Mouse (Mus musculus): ENCODE measurements around the gene Spata48.

The Spata48 gene

GRCm38 (mm10) chr11:11536295-11536694 lies 74.4 kb downstream of the Spata48 start:
- no peak for DNase-seq (ENCODE audit: low spot score)

DNA sequence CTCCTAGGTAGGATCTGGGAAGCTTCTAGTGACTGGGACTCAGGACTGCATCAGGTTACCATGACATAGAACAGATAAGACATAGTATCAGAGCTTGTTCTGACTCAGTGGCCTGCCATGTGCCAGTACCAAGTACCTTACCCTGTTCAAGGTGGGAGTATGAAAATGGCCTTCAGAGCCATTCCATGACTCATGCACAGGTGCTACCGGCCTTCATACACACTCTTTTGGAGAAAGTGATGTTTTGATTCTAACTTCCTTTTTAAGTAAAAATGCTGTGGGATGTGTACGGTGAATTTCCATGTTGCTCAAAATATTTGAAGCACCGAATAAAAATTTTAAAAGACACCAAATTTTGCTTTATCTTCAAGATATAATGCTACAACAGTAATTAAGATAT lies 84.1 kb downstream of the Spata48 start:
- no peak for DNase-seq (ENCODE audit: low spot score)

DNA sequence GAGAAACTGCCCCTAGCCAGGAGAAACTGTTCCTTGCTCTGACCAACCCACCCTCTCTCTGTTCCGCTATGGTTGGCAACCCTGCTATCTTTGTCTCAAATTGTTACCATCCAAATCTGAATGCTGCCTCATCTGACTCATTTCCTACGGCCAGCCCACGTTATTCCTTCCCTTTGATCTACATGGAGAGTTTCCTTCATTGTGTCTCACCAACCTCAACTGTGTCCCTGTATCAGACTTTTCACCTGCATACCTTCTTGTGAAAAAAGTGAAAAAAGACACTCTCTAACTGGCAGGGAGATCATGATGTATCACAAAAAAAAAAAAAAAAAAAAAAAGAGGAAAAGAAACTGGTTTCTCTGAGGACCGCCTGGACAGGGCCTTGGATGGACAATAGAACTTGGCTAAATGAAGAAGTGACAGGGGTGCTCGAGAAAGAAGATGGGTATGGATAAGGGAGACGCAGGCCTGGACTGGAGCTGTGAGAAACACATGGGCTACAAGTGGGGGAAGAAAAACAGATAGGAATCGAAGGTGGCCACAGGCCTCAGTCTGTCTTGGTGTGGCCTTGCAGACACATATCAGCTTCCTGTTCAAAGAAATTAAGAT lies 85.1 kb downstream of the Spata48 start:
- no peak for DNase-seq (ENCODE audit: low spot score)

- no peak for DNase-seq (ENCODE audit: low spot score)
Observed at GRCm38 (mm10) chr11:11547597-11548240, 85.8 kb downstream of the Spata48 start.

- DNase-seq (ENCODE audit: low spot score): no peak
Observed at GRCm38 (mm10) chr11:11555563-11555962, 93.7 kb downstream of the Spata48 start.

- DNase-seq (ENCODE audit: low spot score): no peak
Observed at GRCm38 (mm10) chr11:11556186-11556585, 94.3 kb downstream of the Spata48 start.

DNA sequence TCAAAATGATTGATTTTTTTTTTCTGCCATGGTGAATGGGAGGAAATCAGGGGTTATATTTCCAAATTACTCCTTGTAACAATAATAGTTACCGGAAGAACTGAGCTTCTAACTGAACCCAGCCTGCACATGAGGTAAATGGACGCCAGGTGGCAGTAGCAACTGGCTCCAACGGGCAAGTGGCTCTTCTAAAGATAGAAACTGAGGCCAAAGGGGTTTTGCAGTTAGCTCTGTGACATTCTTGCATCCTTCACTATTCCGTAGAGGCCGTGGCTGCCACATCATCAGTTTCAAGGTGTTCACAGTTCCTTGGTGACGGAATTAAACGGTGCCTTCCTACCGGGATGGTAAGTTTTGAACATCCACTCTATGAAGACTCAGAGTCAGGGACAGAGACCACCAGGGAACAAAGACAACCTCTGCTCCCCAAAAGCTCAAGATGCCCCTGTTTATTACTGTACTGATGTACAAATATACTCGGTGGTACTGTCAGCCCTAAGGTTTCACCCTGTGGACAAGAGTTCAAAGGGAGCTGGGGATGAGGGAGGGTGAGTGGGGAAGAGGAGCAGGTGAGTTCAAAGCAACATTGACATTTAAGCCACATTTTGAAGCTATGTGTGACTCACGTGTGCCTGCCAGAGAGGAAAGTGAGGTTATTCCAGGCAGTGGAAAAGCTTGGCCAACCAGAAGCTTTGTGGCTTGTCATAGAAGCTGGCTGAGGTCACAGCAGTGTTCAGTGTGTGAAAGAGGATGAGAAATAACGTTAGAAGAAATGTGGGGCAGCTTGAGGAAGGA lies 95.5 kb downstream of the Spata48 start:
- DNase-seq (ENCODE audit: low spot score): peak; percentile 38

DNA sequence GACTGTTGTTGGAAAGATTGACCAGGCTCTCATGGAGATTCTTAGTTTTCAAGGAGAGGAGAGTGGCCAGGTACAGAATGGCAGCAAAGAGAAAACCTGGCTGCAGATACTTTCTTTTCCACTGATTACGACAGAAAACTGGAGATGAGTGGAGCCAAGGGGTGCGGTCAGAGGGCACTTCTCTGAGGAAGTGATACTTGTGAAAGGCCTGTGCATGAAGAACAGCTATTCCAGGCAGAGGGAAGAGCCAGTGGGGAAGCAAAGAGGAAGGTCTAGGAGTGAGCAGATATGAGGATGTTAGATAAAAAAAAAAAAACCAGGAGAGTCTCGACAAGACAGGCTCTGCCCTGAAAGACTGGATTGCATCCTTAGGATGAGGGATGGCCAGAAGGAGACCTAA lies 96.8 kb downstream of the Spata48 start:
- no peak for DNase-seq (ENCODE audit: low spot score)

DNA sequence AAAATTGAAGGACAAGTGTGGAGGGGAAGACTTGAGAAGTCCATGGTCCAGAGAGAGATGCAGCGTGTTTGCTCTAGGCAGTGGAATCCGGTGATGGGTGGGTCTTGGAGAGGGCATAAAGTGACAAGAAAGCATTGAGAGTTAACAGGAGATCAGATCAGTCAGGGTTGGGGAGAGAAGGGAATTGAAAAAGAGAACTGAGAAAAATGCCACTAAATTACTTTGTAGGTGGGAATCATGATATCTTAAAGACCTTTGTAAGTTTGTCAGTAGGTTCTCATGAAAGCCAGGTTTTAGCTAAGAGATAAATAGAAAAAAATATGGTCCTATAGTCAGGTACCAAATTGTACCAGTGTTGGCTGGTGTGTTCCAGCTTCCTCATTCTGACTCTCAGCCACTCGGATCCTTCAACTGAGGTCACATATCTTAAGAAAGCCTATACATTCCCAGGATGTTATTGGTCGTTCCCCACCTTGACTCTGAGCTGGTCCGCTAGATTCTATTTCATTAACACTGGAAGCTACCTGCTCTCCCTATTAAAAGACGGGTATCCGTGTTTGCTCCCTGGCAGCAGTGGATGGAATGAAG lies 97.3 kb downstream of the Spata48 start:
- DNase-seq (ENCODE audit: low spot score): no peak

GRCm38 (mm10) chr11:11561118-11561517 lies 99.2 kb downstream of the Spata48 start:
- DNase-seq (ENCODE audit: low spot score): no peak

DNA sequence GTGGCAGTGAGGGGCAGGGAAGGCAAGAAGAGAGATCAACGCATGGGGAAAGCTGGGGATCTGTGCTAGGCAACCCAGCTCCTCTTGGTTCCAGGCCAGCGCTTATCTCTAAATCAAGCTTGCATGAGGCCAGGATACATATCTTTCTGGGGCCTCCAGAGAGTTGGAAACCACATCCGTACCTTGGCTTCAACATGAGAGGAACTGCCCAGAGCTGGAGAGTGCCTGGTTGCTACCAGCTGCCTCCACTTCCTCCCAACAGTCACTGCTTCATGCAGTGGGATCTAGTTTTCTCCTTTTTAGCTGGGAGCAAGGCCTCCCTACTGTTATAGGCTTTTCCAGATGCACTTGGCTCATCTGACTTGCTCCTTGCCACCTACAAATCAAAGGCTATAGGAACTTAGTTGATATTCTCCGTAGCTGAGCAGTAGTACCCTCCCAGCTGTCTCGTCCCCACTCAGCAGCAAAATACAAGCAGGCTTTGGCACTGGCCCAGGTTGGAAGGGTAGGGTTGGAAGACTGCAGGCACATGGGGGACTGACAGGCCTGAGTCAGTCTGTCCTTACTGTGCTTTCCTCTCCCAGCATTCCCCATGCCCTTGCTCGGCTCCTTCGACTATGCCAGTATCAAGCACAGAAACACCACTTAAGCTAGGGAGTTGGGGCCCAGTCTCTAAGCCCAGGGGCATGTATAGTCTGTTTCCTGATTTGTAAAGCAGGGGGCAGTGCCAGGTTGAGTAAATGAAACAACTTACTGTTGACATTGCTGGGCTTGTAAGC lies 102.6 kb downstream of the Spata48 start:
- no peak for DNase-seq (ENCODE audit: low spot score)
